Mouse (Mus musculus): ENCODE measurements around the gene Gm7137.

DNA sequence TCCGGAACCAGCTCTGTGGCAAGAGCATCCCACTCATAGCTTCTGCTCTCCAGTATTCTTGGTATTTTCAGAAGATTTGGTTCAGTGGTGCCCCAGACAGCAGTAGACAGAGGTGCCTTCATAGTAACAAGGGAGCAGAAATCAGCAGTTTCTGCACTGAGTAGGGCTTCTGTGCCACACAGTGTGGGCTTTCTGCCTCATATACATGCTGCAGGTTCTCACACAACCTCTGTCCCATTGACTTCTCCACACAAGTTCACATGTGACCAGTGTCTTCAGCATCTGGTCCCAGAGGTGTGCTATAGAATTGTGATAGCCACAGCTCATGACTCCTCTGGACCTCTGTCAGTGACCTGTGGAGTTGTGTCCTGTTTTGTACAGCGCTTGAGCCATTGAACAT is 621 bp upstream of the Gm7137 start:
- TF ChIP-seq TBP (IDR thresholded peaks at IDR 0.05; ENCODE audit: low read depth, low read length) (no peak), RCOR1 (IDR thresholded peaks at IDR 0.05; ENCODE audit: low read depth, low read length) (no peak), CTCF (IDR thresholded peaks at IDR 0.05 in 2 of 3, conservative IDR thresholded peaks at IDR 0.05 in 1 of 3; ENCODE audit: control insufficient read depth in 1 of 3, insufficient read depth in 1 of 3, low read depth in 2 of 3, low read length in 3 of 3, poor library complexity in 1 of 3, severe bottlenecking in 1 of 3) (no peak), TAL1 (IDR thresholded peaks at IDR 0.05; ENCODE audit: low read length) (no peak), EP300 (IDR thresholded peaks at IDR 0.05; ENCODE audit: low read depth in 1 of 2, low read length in 2 of 2) (no peak), POLR2A (IDR thresholded peaks at IDR 0.05; ENCODE audit: control insufficient read depth in 1 of 2, insufficient read depth in 1 of 2, low read depth in 1 of 2, low read length in 2 of 2, poor library complexity in 1 of 2) (no peak), NELFE (IDR thresholded peaks at IDR 0.05; ENCODE audit: low read depth, low read length) (no peak), GABPA (IDR thresholded peaks at IDR 0.05; ENCODE audit: low read depth, low read length) (no peak), GATA1 (IDR thresholded peaks at IDR 0.05; ENCODE audit: low read depth, low read length) (no peak), MAZ (IDR thresholded peaks at IDR 0.05; ENCODE audit: low read depth, low read length) (no peak), POLR2AphosphoS2 (IDR thresholded peaks at IDR 0.05; ENCODE audit: low read length) (no peak)

Data from MEL (cell line).